Mouse (Mus musculus): Measurements from ENCODE around the gene Chd4. TPM values are rescaled to one million over a fixed set of nuclear protein-coding genes. Genes with fewer than 3 reads are reported as not detected.

Chd4 gene
- total RNA-seq, 2 experiments from 2014 or later: 176 to 195 TPM

Small RNA genes within 50 kb of the gene (microRNA-seq; reads per million reads assigned to microRNA genes)
- 0.22 to 0.59 reads per million in 2 experiments for gene Mir7045

Other genes with a start within 250 kb of the Chd4 start
- 10 to 100 TPM; 29.1 to 32.1 TPM for gene P3h3, start 238.2 kb upstream of the Chd4 start, total RNA-seq (2021)
- 100 to 1,000 TPM; 162 to 178 TPM for gene Gpr162, start 232.0 kb upstream of the Chd4 start, total RNA-seq (2021)
- 1 to 10 TPM in 1 of 2 experiments, under 1 TPM in 1; 0.62 to 1.0 TPM for gene Cd4, start 207.8 kb upstream of the Chd4 start, total RNA-seq (2021)
- gene Lag3, start 184.3 kb upstream of the Chd4 start, total RNA-seq (2021): 1 to 10 TPM; 1.2 to 2.1 TPM
- 1,000 to 10,000 TPM; 1,413 to 1,419 TPM for gene Ptms, start 175.9 kb upstream of the Chd4 start, total RNA-seq (2021)
- gene Mlf2, start 164.6 kb upstream of the Chd4 start, total RNA-seq (2021): 100 to 1,000 TPM; 609 to 620 TPM
- 100 to 1,000 TPM in 1 of 2 experiments, 10 to 100 TPM in 1; 97.7 to 101 TPM for gene Cops7a, start 130.4 kb upstream of the Chd4 start, total RNA-seq (2021)
- gene Pianp, start 99.3 kb upstream of the Chd4 start, total RNA-seq (2021): 100 to 1,000 TPM; 109 to 120 TPM
- 10 to 100 TPM; 44.4 to 45.2 TPM for gene Zfp384, start 86.8 kb upstream of the Chd4 start, total RNA-seq (2021)
- 10 to 100 TPM; 57.4 to 62.4 TPM for gene Ing4, start 56.2 kb upstream of the Chd4 start, total RNA-seq (2021)
- gene Acrbp, start 46.3 kb upstream of the Chd4 start, total RNA-seq (2021): 1 to 10 TPM; 7.0 to 9.2 TPM
- gene Lpar5, start 28.1 kb upstream of the Chd4 start, total RNA-seq (2021): 1 to 10 TPM; 1.1 to 1.4 TPM
- gene Nop2, start 35.9 kb downstream of the Chd4 start, total RNA-seq (2021): 10 to 100 TPM; 35.9 to 36.1 TPM
- gene Iffo1, start 49.3 kb downstream of the Chd4 start, total RNA-seq (2021): 10 to 100 TPM; 49.7 to 50.7 TPM
- gene Gapdh, start 70.5 kb downstream of the Chd4 start, total RNA-seq (2021): 1,000 to 10,000 TPM; 1,523 to 1,789 TPM
- gene Ncapd2, start 95.7 kb downstream of the Chd4 start, total RNA-seq (2021): 10 to 100 TPM; 31.8 to 36.1 TPM
- gene Mrpl51, start 95.8 kb downstream of the Chd4 start, total RNA-seq (2021): 10 to 100 TPM; 73.5 to 75.9 TPM
- gene Vamp1, start 119.6 kb downstream of the Chd4 start, total RNA-seq (2021): 10 to 100 TPM; 26.8 to 27.1 TPM
- gene Tapbpl, start 135.9 kb downstream of the Chd4 start, total RNA-seq (2021): 1 to 10 TPM; 2.9 to 3.0 TPM
- not detected for gene Cd27, start 141.0 kb downstream of the Chd4 start, total RNA-seq (2021)
- gene Tuba3a, start 190.1 kb downstream of the Chd4 start, total RNA-seq (2021): not detected
- 10 to 100 TPM; 11.1 to 13.0 TPM for gene Ltbr, start 217.9 kb downstream of the Chd4 start, total RNA-seq (2021)
- 1 to 10 TPM; 2.5 to 3.5 TPM for gene Scnn1a, start 224.7 kb downstream of the Chd4 start, total RNA-seq (2021)